Mouse (Mus musculus): Measurements from ENCODE around the gene Baz1b. TPM values are rescaled to one million over a fixed set of nuclear protein-coding genes. Genes with fewer than 3 reads are reported as not detected.
"Not testable (repeated sequence)": the region's sequence is repeated elsewhere in the genome, so short reads cannot be mapped to it uniquely, and the experiment has no call there.

The Baz1b gene
- polyA plus RNA-seq, 1 experiment from 2014 or later: 37.0 TPM

- no peaks in the 10 kb centered on the region for H3K9me3 ChIP-seq (ENCODE audit: control insufficient read depth, low read length)
- no peak overlapping the region for H3K4me2 ChIP-seq (replicated peaks)
- DNase-seq (ENCODE audit: low spot score): no peak
- no peak overlapping the region for H3K4me3 ChIP-seq (replicated peaks; ENCODE audit: low read length)
- no peaks in the 10 kb centered on the region for H3K4me1 ChIP-seq (replicated peaks; ENCODE audit: control insufficient read depth, insufficient read depth, low read length)
- ATAC-seq (ENCODE audit: low FRiP score): no peak
- peaks cover 96% of the 10 kb centered on the region for H3K36me3 ChIP-seq (replicated peaks; ENCODE audit: control insufficient read depth, insufficient read depth)
- H3K27me3 ChIP-seq (ENCODE audit: control insufficient read depth, insufficient read depth, low read length): no peaks in the 10 kb centered on the region
- WGBS: 95% methylated on average over 6 of the region's 6 CpGs
- no peak overlapping the region for H3K27ac ChIP-seq
- no peak overlapping the region for H3K9ac ChIP-seq
These were observed 29.8 kb downstream of the Baz1b start for GRCm38 (mm10) chr5:135216871-135217270.

- DNase-seq (ENCODE audit: low spot score): no peak
- H3K4me1 ChIP-seq (replicated peaks; ENCODE audit: control insufficient read depth, insufficient read depth, low read length): no peaks in the 10 kb centered on the region
- H3K9me3 ChIP-seq (ENCODE audit: control insufficient read depth, low read length): no peaks in the 10 kb centered on the region
- H3K9ac ChIP-seq: no peak overlapping the region
- H3K27me3 ChIP-seq (ENCODE audit: control insufficient read depth, insufficient read depth, low read length): no peaks in the 10 kb centered on the region
- H3K4me3 ChIP-seq (replicated peaks; ENCODE audit: low read length): no peak overlapping the region
- H3K36me3 ChIP-seq (replicated peaks; ENCODE audit: control insufficient read depth, insufficient read depth): peaks cover 93% of the 10 kb centered on the region
- H3K4me2 ChIP-seq (replicated peaks): no peak overlapping the region
- H3K27ac ChIP-seq: no peak overlapping the region
- ATAC-seq (ENCODE audit: low FRiP score): no peak
These were observed 33.9 kb downstream of the Baz1b start for GRCm38 (mm10) chr5:135220941-135221340.

- Histone ChIP-seq H3K4me1 (replicated peaks; ENCODE audit: control insufficient read depth, insufficient read depth, low read length) (no peaks in the 10 kb centered on the region), H3K27ac (no peak overlapping the region), H3K36me3 (replicated peaks; ENCODE audit: control insufficient read depth, insufficient read depth) (peaks cover 90% of the 10 kb centered on the region), H3K27me3 (ENCODE audit: control insufficient read depth, insufficient read depth, low read length) (no peaks in the 10 kb centered on the region), H3K4me3 (replicated peaks; ENCODE audit: low read length) (no peak overlapping the region), H3K9me3 (ENCODE audit: control insufficient read depth, low read length) (no peaks in the 10 kb centered on the region), H3K4me2 (replicated peaks) (no peak overlapping the region), H3K9ac (no peak overlapping the region)
- no peak for DNase-seq (ENCODE audit: low spot score)
- no peak for ATAC-seq (ENCODE audit: low FRiP score)
- 96% methylated on average over 7 of the region's 7 CpGs for WGBS
These were observed 35.0 kb downstream of the Baz1b start for GRCm38 (mm10) chr5:135222066-135222465.

- 97% methylated on average over 3 of the region's 3 CpGs for WGBS
- H3K9ac ChIP-seq: no peak overlapping the region
- no peak for DNase-seq (ENCODE audit: low spot score)
These were observed 37.1 kb downstream of the Baz1b start for GRCm38 (mm10) chr5:135224169-135224568.

GRCm38 (mm10) chr5:135225879-135226278, 38.8 kb downstream of the Baz1b start:
- not testable (repeated sequence) for H3K9ac ChIP-seq; ATAC-seq (ENCODE audit: low FRiP score); H3K4me2 ChIP-seq (replicated peaks); H3K4me1 ChIP-seq (replicated peaks; ENCODE audit: control insufficient read depth, insufficient read depth, low read length); H3K27me3 ChIP-seq (ENCODE audit: control insufficient read depth, insufficient read depth, low read length); H3K27ac ChIP-seq; H3K4me3 ChIP-seq (replicated peaks; ENCODE audit: low read length); DNase-seq (ENCODE audit: low spot score); H3K9me3 ChIP-seq (ENCODE audit: control insufficient read depth, low read length)
- peaks cover 89% of the 10 kb centered on the region for H3K36me3 ChIP-seq (replicated peaks; ENCODE audit: control insufficient read depth, insufficient read depth)
- 95% methylated on average over 4 of the region's 4 CpGs for WGBS

More at GRCm38 (mm10) chr5:135224169-135224568, 37.1 kb downstream of the Baz1b start:
- Histone ChIP-seq H3K27me3 (ENCODE audit: control insufficient read depth, insufficient read depth, low read length) (no peaks in the 10 kb centered on the region), H3K4me3 (replicated peaks; ENCODE audit: low read length) (no peak overlapping the region), H3K4me1 (replicated peaks; ENCODE audit: control insufficient read depth, insufficient read depth, low read length) (no peaks in the 10 kb centered on the region), H3K4me2 (replicated peaks) (no peak overlapping the region), H3K36me3 (replicated peaks; ENCODE audit: control insufficient read depth, insufficient read depth) (peaks cover 89% of the 10 kb centered on the region), H3K27ac (no peak overlapping the region), H3K9me3 (ENCODE audit: control insufficient read depth, low read length) (no peaks in the 10 kb centered on the region)
- ATAC-seq (ENCODE audit: low FRiP score): no peak

GRCm38 (mm10) chr5:135230186-135230585, 43.1 kb downstream of the Baz1b start:
- ATAC-seq (ENCODE audit: low FRiP score) (no peak), DNase-seq (ENCODE audit: low spot score) (no peak)
- H3K9ac ChIP-seq: no peak overlapping the region
- H3K4me1 ChIP-seq (replicated peaks; ENCODE audit: control insufficient read depth, insufficient read depth, low read length): no peaks in the 10 kb centered on the region
- 84% methylated on average over 4 of the region's 4 CpGs for WGBS
- no peak overlapping the region for H3K4me2 ChIP-seq (replicated peaks)
- peaks cover 90% of the 10 kb centered on the region for H3K36me3 ChIP-seq (replicated peaks; ENCODE audit: control insufficient read depth, insufficient read depth)
- H3K27me3 ChIP-seq (ENCODE audit: control insufficient read depth, insufficient read depth, low read length): no peaks in the 10 kb centered on the region
- H3K9me3 ChIP-seq (ENCODE audit: control insufficient read depth, low read length): no peaks in the 10 kb centered on the region
- no peak overlapping the region for H3K4me3 ChIP-seq (replicated peaks; ENCODE audit: low read length)
- no peak overlapping the region for H3K27ac ChIP-seq

GRCm38 (mm10) chr5:135233166-135233920, 46.3 kb downstream of the Baz1b start:
- Histone ChIP-seq H3K27ac (no peak overlapping the region), H3K4me3 (replicated peaks; ENCODE audit: low read length) (no peak overlapping the region), H3K4me2 (replicated peaks) (no peak overlapping the region), H3K27me3 (ENCODE audit: control insufficient read depth, insufficient read depth, low read length) (no peaks in the 10 kb centered on the region), H3K9ac (no peak overlapping the region), H3K36me3 (replicated peaks; ENCODE audit: control insufficient read depth, insufficient read depth) (peaks cover 96% of the 10 kb centered on the region), H3K9me3 (ENCODE audit: control insufficient read depth, low read length) (no peaks in the 10 kb centered on the region), H3K4me1 (replicated peaks; ENCODE audit: control insufficient read depth, insufficient read depth, low read length) (no peaks in the 10 kb centered on the region)
- no peak for DNase-seq (ENCODE audit: low spot score)
- no peak for ATAC-seq (ENCODE audit: low FRiP score)
- WGBS: 89% methylated on average over 8 of the region's 8 CpGs

- no peaks in the 10 kb centered on the region for H3K27me3 ChIP-seq (ENCODE audit: control insufficient read depth, insufficient read depth, low read length)
- peaks cover 98% of the 10 kb centered on the region for H3K36me3 ChIP-seq (replicated peaks; ENCODE audit: control insufficient read depth, insufficient read depth)
- H3K27ac ChIP-seq: no peak overlapping the region
- H3K4me2 ChIP-seq (replicated peaks): no peak overlapping the region
- WGBS: 33% methylated on average over 2 of the region's 2 CpGs
- no peaks in the 10 kb centered on the region for H3K9me3 ChIP-seq (ENCODE audit: control insufficient read depth, low read length)
- peak; percentile 76 for DNase-seq (ENCODE audit: low spot score)
- H3K4me1 ChIP-seq (replicated peaks; ENCODE audit: control insufficient read depth, insufficient read depth, low read length): no peaks in the 10 kb centered on the region
- H3K4me3 ChIP-seq (replicated peaks; ENCODE audit: low read length): no peak overlapping the region
- ATAC-seq (ENCODE audit: low FRiP score): no peak
- H3K9ac ChIP-seq: no peak overlapping the region
These were observed 49.5 kb downstream of the Baz1b start for GRCm38 (mm10) chr5:135236571-135236970.

- DNase-seq (ENCODE audit: low spot score) (peak; percentile 48), ATAC-seq (ENCODE audit: low FRiP score) (no peak)
- Histone ChIP-seq H3K9ac (no peak overlapping the region), H3K36me3 (replicated peaks; ENCODE audit: control insufficient read depth, insufficient read depth) (peaks cover 97% of the 10 kb centered on the region), H3K4me3 (replicated peaks; ENCODE audit: low read length) (no peak overlapping the region), H3K9me3 (ENCODE audit: control insufficient read depth, low read length) (no peaks in the 10 kb centered on the region), H3K4me1 (replicated peaks; ENCODE audit: control insufficient read depth, insufficient read depth, low read length) (no peaks in the 10 kb centered on the region), H3K27me3 (ENCODE audit: control insufficient read depth, insufficient read depth, low read length) (no peaks in the 10 kb centered on the region), H3K27ac (no peak overlapping the region), H3K4me2 (replicated peaks) (no peak overlapping the region)
- 73% methylated on average over 2 of the region's 2 CpGs for WGBS
These were observed 51.8 kb downstream of the Baz1b start for GRCm38 (mm10) chr5:135238832-135239231.

- ATAC-seq (ENCODE audit: low FRiP score): no peak
- no peaks in the 10 kb centered on the region for H3K27me3 ChIP-seq (ENCODE audit: control insufficient read depth, insufficient read depth, low read length)
- H3K4me2 ChIP-seq (replicated peaks): no peak overlapping the region
- no peaks in the 10 kb centered on the region for H3K9me3 ChIP-seq (ENCODE audit: control insufficient read depth, low read length)
- no peak overlapping the region for H3K9ac ChIP-seq
- no peak overlapping the region for H3K4me3 ChIP-seq (replicated peaks; ENCODE audit: low read length)
- H3K27ac ChIP-seq: no peak overlapping the region
- no peaks in the 10 kb centered on the region for H3K4me1 ChIP-seq (replicated peaks; ENCODE audit: control insufficient read depth, insufficient read depth, low read length)
- peaks cover 99% of the 10 kb centered on the region for H3K36me3 ChIP-seq (replicated peaks; ENCODE audit: control insufficient read depth, insufficient read depth)
- no peak for DNase-seq (ENCODE audit: low spot score)
- WGBS: 78% methylated on average over 1 of the region's 1 CpGs
These were observed 54.4 kb downstream of the Baz1b start for GRCm38 (mm10) chr5:135241474-135241873.
